Mouse (Mus musculus): ENCODE measurements around the gene Zc3h7b. TPM values are rescaled to one million over a fixed set of nuclear protein-coding genes. Genes with fewer than 3 reads are reported as not detected.

Zc3h7b gene
- total and polyA plus RNA-seq, 3 experiments, result 18.2 to 108 (median 41.5) TPM

DNA sequence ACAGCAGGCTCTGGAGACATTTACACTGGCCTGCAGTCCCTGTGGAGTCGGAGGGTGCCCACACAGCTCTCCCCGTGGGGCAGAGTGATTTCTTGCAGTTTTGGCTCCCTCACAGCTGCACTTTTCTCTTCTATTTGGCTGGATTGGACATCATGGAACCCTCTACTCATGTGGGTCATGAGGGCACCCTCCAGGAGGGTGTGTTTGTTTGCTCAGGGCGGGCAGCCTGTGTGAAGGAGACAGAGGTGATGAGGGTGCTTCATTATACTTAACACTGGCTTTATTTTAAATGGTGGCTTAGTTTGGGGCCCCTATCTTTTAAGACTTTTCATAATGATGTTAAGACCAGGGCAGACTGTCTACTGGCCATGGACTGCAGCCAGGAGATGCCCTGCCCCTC, 80.0 kb downstream of the Zc3h7b start:
- no peak for DNase-seq (ENCODE audit: low read depth, low spot score)
- Histone ChIP-seq H3K9ac (ENCODE audit: control insufficient read depth, low read depth, low read length, poor library complexity, severe bottlenecking) (no peak overlapping the region), H3K27ac (ENCODE audit: control insufficient read depth, low read depth, low read length) (no peak overlapping the region), H3K79me2 (ENCODE audit: control insufficient read depth, insufficient read depth, low read length, poor library complexity) (no peaks in the 10 kb centered on the region), H3K9me3 (replicated peaks; ENCODE audit: insufficient read depth, low read length) (no peaks in the 10 kb centered on the region), H3K4me1 (ENCODE audit: control insufficient read depth in 1 of 2, insufficient read depth in 2 of 2, low read length in 2 of 2) (no peaks in the 10 kb centered on the region), H3K4me3 (ENCODE audit: control insufficient read depth in 1 of 2, insufficient read depth in 1 of 2, low read depth in 2 of 2, low read length in 2 of 2) (no peak overlapping the region), H3K36me3 (ENCODE audit: control insufficient read depth in 1 of 2, insufficient read depth in 2 of 2, low read length in 2 of 2) (no peaks in the 10 kb centered on the region), H3K27me3 (ENCODE audit: control insufficient read depth in 1 of 2, insufficient read depth in 2 of 2, low read length in 2 of 2) (no peaks in the 10 kb centered on the region)
- no peak for TF ChIP-seq MEF2A (IDR thresholded peaks at IDR 0.05; ENCODE audit: extremely low read depth, insufficient replicate concordance, low read depth, low read length, poor library complexity, severe bottlenecking)
- TF ChIP-seq POLR2AphosphoS2 (IDR thresholded peaks at IDR 0.05; ENCODE audit: low read length), result no peak
- TF ChIP-seq MYC (IDR thresholded peaks at IDR 0.05; ENCODE audit: low read depth, low read length), result no peak
- no peak for TF ChIP-seq USF1 (IDR thresholded peaks at IDR 0.05; ENCODE audit: low read depth, low read length)
- no peak for TF ChIP-seq HCFC1 (IDR thresholded peaks at IDR 0.05; ENCODE audit: low read depth, low read length)
- TF ChIP-seq NELFE (IDR thresholded peaks at IDR 0.05; ENCODE audit: low read depth, low read length), result no peak
- TF ChIP-seq EP300 (IDR thresholded peaks at IDR 0.05; ENCODE audit: low read depth in 1 of 2, low read length in 2 of 2), result no peak
- TF ChIP-seq BHLHE40 (IDR thresholded peaks at IDR 0.05; ENCODE audit: borderline replicate concordance, low read depth, low read length), result no peak
- TF ChIP-seq UBTF (IDR thresholded peaks at IDR 0.05; ENCODE audit: borderline replicate concordance, insufficient read depth, low read depth, low read length), result no peak
- TF ChIP-seq TAL1 (IDR thresholded peaks at IDR 0.05; ENCODE audit: low read length), result no peak
- TF ChIP-seq MAX (IDR thresholded peaks at IDR 0.05; ENCODE audit: low read length), result no peak
- no peak for TF ChIP-seq SIN3A (IDR thresholded peaks at IDR 0.05; ENCODE audit: low read length)
- no peak for TF ChIP-seq RCOR1 (IDR thresholded peaks at IDR 0.05; ENCODE audit: low read depth, low read length)
- no peak for TF ChIP-seq CHD2 (IDR thresholded peaks at IDR 0.05; ENCODE audit: low read length)
- no peak for TF ChIP-seq E2F4 (IDR thresholded peaks at IDR 0.05; ENCODE audit: borderline replicate concordance, low read depth, low read length)
- no peak for TF ChIP-seq MXI1 (IDR thresholded peaks at IDR 0.05; ENCODE audit: low read depth, low read length)
- TF ChIP-seq NRF1 (IDR thresholded peaks at IDR 0.05; ENCODE audit: insufficient read depth, low read depth, low read length, poor library complexity, severe bottlenecking), result no peak
- no peak for TF ChIP-seq RAD21 (IDR thresholded peaks at IDR 0.05; ENCODE audit: low read depth, low read length)
- TF ChIP-seq TCF12 (IDR thresholded peaks at IDR 0.05; ENCODE audit: low read depth, low read length), result no peak

DNA sequence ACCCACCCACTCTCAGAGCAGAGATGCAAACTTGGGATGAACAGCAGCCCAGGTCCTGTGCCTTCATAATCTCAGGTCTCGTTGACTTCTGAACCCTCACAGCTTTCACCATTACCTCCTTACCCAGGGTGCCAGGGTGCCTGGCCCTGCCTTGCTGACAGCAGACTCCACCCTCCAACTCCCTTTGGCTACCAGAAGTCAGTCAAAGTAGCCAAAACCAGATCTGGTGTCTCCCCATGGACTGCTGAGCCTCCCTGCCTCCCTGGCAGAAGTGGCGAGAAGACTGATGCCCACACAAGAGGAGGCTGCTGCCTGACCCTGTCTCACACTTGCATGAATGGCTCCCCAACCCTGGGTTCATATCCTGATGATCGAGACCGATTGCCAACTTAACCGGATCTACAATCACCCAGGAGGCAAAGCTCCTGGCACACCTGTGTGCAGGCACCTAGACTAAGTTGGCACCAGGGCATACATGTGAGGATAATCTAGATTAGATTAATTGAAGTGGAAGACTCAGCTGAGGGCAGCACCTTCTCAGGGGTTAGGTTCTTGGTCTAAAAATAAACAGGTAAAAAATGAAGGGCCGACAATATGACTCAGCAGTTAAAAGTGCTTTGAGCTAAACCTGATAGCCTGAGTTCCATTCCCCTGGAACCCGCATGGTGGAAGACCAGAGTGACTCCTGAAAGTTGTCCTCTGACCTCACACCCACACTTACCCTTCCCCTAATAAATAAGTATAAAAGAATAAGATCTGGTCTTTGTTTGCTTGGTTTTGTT, 83.8 kb downstream of the Zc3h7b start:
- Histone ChIP-seq H3K4me1 (ENCODE audit: control insufficient read depth in 1 of 2, insufficient read depth in 2 of 2, low read length in 2 of 2) (peaks cover 0 to 12% of the 10 kb centered on the region in 2 experiments; a peak in 3 of 4 replicates), H3K36me3 (ENCODE audit: control insufficient read depth in 1 of 2, insufficient read depth in 2 of 2, low read length in 2 of 2) (no peaks in the 10 kb centered on the region; a peak in 1 of 4 replicates), H3K27ac (ENCODE audit: control insufficient read depth, low read depth, low read length) (no peak overlapping the region), H3K27me3 (ENCODE audit: control insufficient read depth in 1 of 2, insufficient read depth in 2 of 2, low read length in 2 of 2) (no peaks in the 10 kb centered on the region), H3K9me3 (replicated peaks; ENCODE audit: insufficient read depth, low read length) (no peaks in the 10 kb centered on the region), H3K9ac (ENCODE audit: control insufficient read depth, low read depth, low read length, poor library complexity, severe bottlenecking) (no peak overlapping the region), H3K4me3 (ENCODE audit: control insufficient read depth in 1 of 2, insufficient read depth in 1 of 2, low read depth in 2 of 2, low read length in 2 of 2) (no peak overlapping the region), H3K79me2 (ENCODE audit: control insufficient read depth, insufficient read depth, low read length, poor library complexity) (no peaks in the 10 kb centered on the region)
- DNase-seq (ENCODE audit: low read depth, low spot score), result no peak
- TF ChIP-seq SMC3 (IDR thresholded peaks at IDR 0.05; ENCODE audit: low read depth, low read length) (no peak), POLR2AphosphoS5 (IDR thresholded peaks at IDR 0.05; ENCODE audit: borderline replicate concordance, low read depth, low read length) (no peak), GATA1 (IDR thresholded peaks at IDR 0.05; ENCODE audit: low read depth, low read length) (no peak), POLR2AphosphoS2 (IDR thresholded peaks at IDR 0.05; ENCODE audit: low read length) (no peak), TAL1 (IDR thresholded peaks at IDR 0.05; ENCODE audit: low read length) (no peak), RAD21 (IDR thresholded peaks at IDR 0.05; ENCODE audit: low read depth, low read length) (no peak), HCFC1 (IDR thresholded peaks at IDR 0.05; ENCODE audit: low read depth, low read length) (no peak), ELF1 (IDR thresholded peaks at IDR 0.05; ENCODE audit: low read depth, low read length) (no peak), NRF1 (IDR thresholded peaks at IDR 0.05; ENCODE audit: insufficient read depth, low read depth, low read length, poor library complexity, severe bottlenecking) (no peak), RCOR1 (IDR thresholded peaks at IDR 0.05; ENCODE audit: low read depth, low read length) (no peak), POLR2A (IDR thresholded peaks at IDR 0.05; ENCODE audit: control insufficient read depth in 1 of 2, insufficient read depth in 1 of 2, low read depth in 1 of 2, low read length in 2 of 2, poor library complexity in 1 of 2) (no peak), ZNF384 (IDR thresholded peaks at IDR 0.05; ENCODE audit: low read depth, low read length) (no peak), CHD2 (IDR thresholded peaks at IDR 0.05; ENCODE audit: low read length) (no peak), BHLHE40 (IDR thresholded peaks at IDR 0.05; ENCODE audit: borderline replicate concordance, low read depth, low read length) (no peak)
